Mouse (Mus musculus) embryonic facial prominence, embryonic 14.5 days (tissue): ENCODE results near the gene Dcaf6. TPM values are rescaled to one million over a fixed set of nuclear protein-coding genes. Genes with fewer than 3 reads are reported as not detected.

Source experiments
- ATAC-seq: fragments of 200-750 bp; cut with Nextera tagmentation; 2 replicates; pipeline ENCODE4 v1.8.0; 2017; ENCODE audit warnings: low read depth, moderate number of reproducible peaks, moderate TSS enrichment
- DNase-seq: peaks from one replicate; pipeline ENCODE4 v3.0.0-alpha.2; 2015; ENCODE audit warnings: low spot score
- H3K27ac ChIP-seq: fragments of 300-500 bp; sonication (generic); replicated peaks from 2 replicates; pipeline ENCODE4 v1.5.1; 2014; ENCODE audit warnings: low read depth, mild to moderate bottlenecking, low read length, moderate library complexity
- H3K27me3 ChIP-seq: fragments of 300-500 bp; sonication (generic); replicated peaks from 2 replicates; pipeline ENCODE4 v1.6.1; 2014; ENCODE audit warnings: low read length; ENCODE audit not compliant: control insufficient read depth, insufficient read depth
- H3K36me3 ChIP-seq: fragments of 300-500 bp; sonication (generic); 2 replicates; pipeline ENCODE4 v1.6.1; 2014; ENCODE audit warnings: low read length, mixed read lengths; ENCODE audit not compliant: control insufficient read depth, insufficient read depth
- H3K4me1 ChIP-seq: fragments of 300-500 bp; sonication (generic); 2 replicates; pipeline ENCODE4 v1.6.1; 2014; ENCODE audit warnings: antibody characterized with exemption, low read length; ENCODE audit not compliant: control insufficient read depth, insufficient read depth
- H3K4me2 ChIP-seq: fragments of 300-500 bp; sonication (generic); 2 replicates; pipeline ENCODE4 v1.6.1; 2014; ENCODE audit warnings: low read depth, mild to moderate bottlenecking, low read length, moderate library complexity, mixed read lengths
- H3K4me3 ChIP-seq: fragments of 300-500 bp; sonication (generic); 2 replicates; pipeline ENCODE4 v1.5.1; 2014; ENCODE audit warnings: low read depth, mild to moderate bottlenecking, low read length
- H3K9ac ChIP-seq: fragments of 300-500 bp; sonication (generic); 2 replicates; pipeline ENCODE4 v1.6.1; 2014; ENCODE audit warnings: low read depth, mild to moderate bottlenecking, low read length, moderate library complexity, mixed read lengths
- H3K9me3 ChIP-seq: fragments of 300-500 bp; sonication (generic); 2 replicates; pipeline ENCODE4 v1.6.1; 2016; ENCODE audit warnings: low read length; ENCODE audit not compliant: control insufficient read depth
- WGBS: fragments of 180-500 bp; shearing (Covaris S2); extraction: QIAGEN DNeasy Blood & Tissue Kit; methylation state at CpG from one replicate; pipeline ENCODE4 v1.1.7; 2014; 5-methylcytosine and 5-hydroxymethylcytosine counted together
- polyA plus RNA-seq: library from polyadenylated mRNA; unstranded; fragments of >200 nt; fragmentation: Nextera tagmentation; extraction: Ambion mirVana; gene quantifications from 2 replicates; pipeline ENCODE4 v1.2.1, GENCODE M21; 2014

Dcaf6 gene
- polyA plus RNA-seq, 1 experiment from 2014 or later, result 20.9 TPM

- Histone ChIP-seq H3K36me3 (peaks cover 6% of the 10 kb centered on the region; the same call in 1 of the 2 replicates), H3K4me2 (no peak overlapping the region), H3K27ac (no peak overlapping the region), H3K9ac (no peak overlapping the region), H3K4me3 (no peak overlapping the region), H3K9me3 (no peaks in the 10 kb centered on the region), H3K27me3 (no peaks in the 10 kb centered on the region), H3K4me1 (no peaks in the 10 kb centered on the region)
- ATAC-seq (no peak), DNase-seq (no peak)
- 70% methylated on average over 1 of the region's 1 CpGs for whole genome bisulfite sequencing
Measured at GRCm38 (mm10) chr1:165393033-165393432, 67.2 kb downstream of the Dcaf6 start.

- no peaks in the 10 kb centered on the region for H3K4me1 ChIP-seq
- no peak overlapping the region for H3K27ac ChIP-seq
- H3K27me3 ChIP-seq, result no peaks in the 10 kb centered on the region
- H3K9me3 ChIP-seq, result no peaks in the 10 kb centered on the region
- no peak overlapping the region for H3K9ac ChIP-seq
- no peak overlapping the region for H3K4me2 ChIP-seq
- DNase-seq, result peak; percentile 31
- no peak overlapping the region for H3K4me3 ChIP-seq
- peaks cover 12% of the 10 kb centered on the region for H3K36me3 ChIP-seq
- WGBS, result 54% methylated on average over 5 of the region's 5 CpGs
- no peak for ATAC-seq
Measured at GRCm38 (mm10) chr1:165388716-165389115, 71.6 kb downstream of the Dcaf6 start.

GRCm38 (mm10) chr1:165386525-165386923, 73.8 kb downstream of the Dcaf6 start:
- ATAC-seq (no peak), DNase-seq (no peak)
- Histone ChIP-seq H3K9ac (no peak overlapping the region), H3K4me2 (no peak overlapping the region), H3K27me3 (no peaks in the 10 kb centered on the region), H3K9me3 (no peaks in the 10 kb centered on the region), H3K4me3 (no peak overlapping the region), H3K36me3 (peaks cover 12% of the 10 kb centered on the region), H3K4me1 (no peaks in the 10 kb centered on the region), H3K27ac (no peak overlapping the region)
- 79% methylated on average over 9 of the region's 9 CpGs for WGBS

- H3K27me3 ChIP-seq, result no peaks in the 10 kb centered on the region
- DNase-seq (no peak), ATAC-seq (no peak)
- H3K4me1 ChIP-seq, result no peaks in the 10 kb centered on the region
- H3K36me3 ChIP-seq, result peaks cover 12% of the 10 kb centered on the region
- no peaks in the 10 kb centered on the region for H3K9me3 ChIP-seq
- no peak overlapping the region for H3K9ac ChIP-seq
- no peak overlapping the region for H3K27ac ChIP-seq
- WGBS, result 89% methylated on average over 14 of the region's 14 CpGs
- no peak overlapping the region for H3K4me2 ChIP-seq
- H3K4me3 ChIP-seq, result no peak overlapping the region
Measured at GRCm38 (mm10) chr1:165385810-165386524, 74.3 kb downstream of the Dcaf6 start.

- ATAC-seq (no peak), DNase-seq (peak; percentile 1)
- Histone ChIP-seq H3K36me3 (0 out of 2 replicates have a peak, but pooled peaks cover 4% of the 10 kb centered on the region), H3K27ac (no peak overlapping the region), H3K4me3 (no peak overlapping the region), H3K4me2 (no peak overlapping the region), H3K9ac (no peak overlapping the region), H3K9me3 (no peaks in the 10 kb centered on the region), H3K27me3 (no peaks in the 10 kb centered on the region), H3K4me1 (no peaks in the 10 kb centered on the region)
- WGBS, result 57% methylated on average over 9 of the region's 9 CpGs
Measured at GRCm38 (mm10) chr1:165373839-165374238, 86.4 kb downstream of the Dcaf6 start.

GRCm38 (mm10) chr1:165370990-165371389, 89.3 kb downstream of the Dcaf6 start:
- Histone ChIP-seq H3K4me2 (no peak overlapping the region), H3K36me3 (0 out of 2 replicates have a peak, but pooled peaks cover 4% of the 10 kb centered on the region), H3K9me3 (no peaks in the 10 kb centered on the region), H3K9ac (no peak overlapping the region), H3K4me3 (no peak overlapping the region), H3K27me3 (no peaks in the 10 kb centered on the region), H3K4me1 (no peaks in the 10 kb centered on the region), H3K27ac (no peak overlapping the region)
- ATAC-seq (no peak), DNase-seq (no peak)
- 94% methylated on average over 4 of the region's 4 CpGs for WGBS

GRCm38 (mm10) chr1:165365057-165365456, 95.2 kb downstream of the Dcaf6 start:
- no peak overlapping the region for H3K9ac ChIP-seq
- WGBS, result 92% methylated on average over 3 of the region's 3 CpGs
- no peaks in the 10 kb centered on the region for H3K9me3 ChIP-seq
- ATAC-seq (no peak), DNase-seq (no peak)
- no peak overlapping the region for H3K4me2 ChIP-seq
- no peaks in the 10 kb centered on the region for H3K4me1 ChIP-seq
- H3K27me3 ChIP-seq, result no peaks in the 10 kb centered on the region
- H3K27ac ChIP-seq, result no peak overlapping the region
- no peak overlapping the region for H3K4me3 ChIP-seq
- no peaks in the 10 kb centered on the region for H3K36me3 ChIP-seq

- Histone ChIP-seq H3K27ac (no peak overlapping the region), H3K4me2 (no peak overlapping the region), H3K9me3 (no peaks in the 10 kb centered on the region), H3K36me3 (no peaks in the 10 kb centered on the region), H3K4me3 (no peak overlapping the region), H3K27me3 (no peaks in the 10 kb centered on the region), H3K4me1 (no peaks in the 10 kb centered on the region), H3K9ac (no peak overlapping the region)
- 79% methylated on average over 2 of the region's 2 CpGs for WGBS
- no peak for ATAC-seq
- no peak for DNase-seq
Measured at GRCm38 (mm10) chr1:165363271-165363670, 97.0 kb downstream of the Dcaf6 start.

GRCm38 (mm10) chr1:165356347-165356746, 103.9 kb downstream of the Dcaf6 start:
- Histone ChIP-seq H3K27me3 (no peaks in the 10 kb centered on the region), H3K4me1 (no peaks in the 10 kb centered on the region), H3K27ac (no peak overlapping the region), H3K9me3 (no peaks in the 10 kb centered on the region), H3K4me3 (no peak overlapping the region), H3K4me2 (no peak overlapping the region), H3K36me3 (peaks cover 9% of the 10 kb centered on the region; the same call in 1 of the 2 replicates), H3K9ac (no peak overlapping the region)
- DNase-seq, result no peak
- ATAC-seq, result no peak
- WGBS, result 59% methylated on average over 2 of the region's 2 CpGs
